Mouse (Mus musculus) cerebellum, adult 2 months (tissue): ENCODE data around the gene Galnt7. TPM values are rescaled to one million over a fixed set of nuclear protein-coding genes. Genes with fewer than 3 reads are reported as not detected.
"Not testable (repeated sequence)": the region's sequence is repeated elsewhere in the genome, so short reads cannot be mapped to it uniquely, and the experiment has no call there.

ENCODE experiments used
- DNase-seq, 2 experiments: peaks; one replicate each; pipeline ENCODE4 v3.0.0; 2021
- H3K27ac ChIP-seq: fragments of 200-500 bp; 2 replicates; pipeline ENCODE4 v1.5.1; 2012; ENCODE audit warnings: low read length, control low read depth, inconsistent platforms; ENCODE audit not compliant: insufficient read depth
- H3K27me3 ChIP-seq: fragments of 200-500 bp; 2 replicates; pipeline ENCODE4 v1.6.1; 2012; ENCODE audit warnings: inconsistent platforms, mild to moderate bottlenecking, low read length, moderate library complexity; ENCODE audit not compliant: control insufficient read depth, insufficient read depth
- H3K4me1 ChIP-seq: fragments of 200-500 bp; 2 replicates; pipeline ENCODE4 v1.6.1; 2011; ENCODE audit warnings: low read length; ENCODE audit not compliant: control insufficient read depth, insufficient read depth
- H3K4me3 ChIP-seq: fragments of 200-500 bp; replicated peaks from 2 replicates; pipeline ENCODE3; 2011; ENCODE audit warnings: mild to moderate bottlenecking, low read depth, low read length, control low read depth; ENCODE audit not compliant: insufficient read depth
- CTCF ChIP-seq: fragments of 200-500 bp; IDR thresholded peaks from 2 replicates; pipeline ENCODE4 v1.5.1; 2011; ENCODE audit warnings: low read depth, mild to moderate bottlenecking, control low read depth, low read length, moderate library complexity, borderline replicate concordance; ENCODE audit not compliant: insufficient read depth
- POLR2A ChIP-seq: fragments of 200-500 bp; IDR thresholded peaks from 2 replicates; pipeline ENCODE4 v1.6.1; 2011; ENCODE audit warnings: low read length, control low read depth, borderline replicate concordance; ENCODE audit not compliant: insufficient read depth
- WGBS: fragments of 180-500 bp; shearing (Covaris S2); methylation state at CpG from one replicate; pipeline ENCODE4 v1.1.7; 2018; 5-methylcytosine and 5-hydroxymethylcytosine counted together
- polyA plus RNA-seq: library from polyadenylated mRNA; depleted of rRNA; stranded (reverse); fragments of >200 nt; gene quantifications from 2 replicates; pipeline ENCODE4 v1.2.3, GENCODE M21; 2012

Gene Galnt7
- polyA plus RNA-seq, 1 experiment: 20.9 TPM

- no peaks in the 10 kb centered on the region for H3K27me3 ChIP-seq
- TF ChIP-seq POLR2A (no peak), CTCF (peak; percentile 78)
- peak; percentile 79 to 80 for DNase-seq
- no peak overlapping the region for H3K27ac ChIP-seq
- H3K4me1 ChIP-seq: peaks cover 12% of the 10 kb centered on the region; the same call in 1 of the 2 replicates
- WGBS: 28% methylated on average over 15 of the region's 15 CpGs
- no peak overlapping the region for H3K4me3 ChIP-seq
These were observed 122.0 kb downstream of the Galnt7 start for GRCm38 (mm10) chr8:57530666-57531349.

DNA sequence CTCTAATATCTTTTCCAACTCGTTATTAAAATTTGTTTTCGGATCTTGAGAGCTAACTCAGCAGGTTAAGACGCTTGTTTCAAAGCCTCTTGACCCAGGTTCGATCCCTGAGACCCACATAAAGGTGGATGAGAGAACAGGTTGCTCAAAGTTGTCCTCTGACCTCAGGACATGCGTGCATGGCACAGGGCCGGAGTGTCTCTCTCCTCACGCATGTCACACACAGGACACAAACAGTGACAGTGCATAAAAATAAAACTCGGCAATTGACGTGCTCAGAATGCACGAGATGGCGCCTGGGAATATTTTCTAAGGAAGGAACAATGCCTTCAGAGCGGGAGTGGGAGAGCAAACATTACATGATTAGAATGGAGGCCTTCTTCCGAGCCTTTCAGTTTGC, 122.6 kb downstream of the Galnt7 start:
- peaks cover 12% of the 10 kb centered on the region; the same call in 1 of the 2 replicates for H3K4me1 ChIP-seq
- H3K27me3 ChIP-seq: no peaks in the 10 kb centered on the region
- no peak overlapping the region for H3K4me3 ChIP-seq
- TF ChIP-seq CTCF (no peak), POLR2A (no peak)
- WGBS: 91% methylated on average over 13 of the region's 13 CpGs
- H3K27ac ChIP-seq: no peak overlapping the region
- no peak for DNase-seq

- DNase-seq: no peak
- no peak for TF ChIP-seq POLR2A
- no peak for TF ChIP-seq CTCF
- Histone ChIP-seq H3K4me1 (peaks cover 6% of the 10 kb centered on the region; the same call in 1 of the 2 replicates), H3K27me3 (no peaks in the 10 kb centered on the region), H3K4me3 (no peak overlapping the region), H3K27ac (no peak overlapping the region)
- 97% methylated on average over 1 of the region's 1 CpGs for WGBS
These were observed 124.8 kb downstream of the Galnt7 start for GRCm38 (mm10) chr8:57528036-57528435.

DNA sequence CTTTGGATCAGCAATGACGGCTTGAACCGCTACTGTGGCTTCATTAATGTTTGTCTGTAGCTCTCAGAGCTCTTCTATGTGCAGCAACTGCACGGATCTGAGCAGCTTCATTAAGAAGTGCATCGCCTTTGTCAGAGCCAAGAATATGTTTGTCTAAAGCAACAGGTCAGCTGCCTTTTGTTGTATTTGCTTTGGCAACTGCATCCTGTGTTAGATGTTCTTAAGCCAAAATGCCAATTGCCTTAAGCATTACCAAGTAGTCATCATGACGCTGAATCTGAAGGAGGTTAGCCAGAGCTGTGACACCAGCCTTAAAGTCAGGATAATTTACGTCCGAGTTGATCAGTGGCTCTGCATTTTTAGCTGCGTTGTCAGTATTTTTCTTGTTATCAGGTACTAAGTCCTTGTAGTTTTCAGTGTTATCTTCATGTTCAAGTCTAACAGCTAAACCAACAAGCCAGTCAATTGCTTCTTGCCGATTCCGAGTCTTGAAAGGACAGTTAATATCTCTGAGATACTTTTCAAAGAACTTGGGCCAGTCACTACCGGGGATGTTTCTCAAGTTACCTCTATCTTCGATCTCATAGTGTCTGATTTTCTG, 132.5 kb downstream of the Galnt7 start:
- DNase-seq: no peak
- no peaks in the 10 kb centered on the region for H3K27me3 ChIP-seq
- WGBS: 85% methylated on average over 12 of the region's 12 CpGs
- H3K4me1 ChIP-seq: no peaks in the 10 kb centered on the region
- TF ChIP-seq CTCF: no peak
- TF ChIP-seq POLR2A: no peak
- H3K4me3 ChIP-seq: no peak overlapping the region
- no peak overlapping the region for H3K27ac ChIP-seq

GRCm38 (mm10) chr8:57517723-57518122, 135.1 kb downstream of the Galnt7 start:
- no peaks in the 10 kb centered on the region for H3K4me1 ChIP-seq
- H3K27me3 ChIP-seq: no peaks in the 10 kb centered on the region
- H3K4me3 ChIP-seq: no peak overlapping the region
- H3K27ac ChIP-seq: no peak overlapping the region
- WGBS: 90% methylated on average over 3 of the region's 3 CpGs
- no peak for TF ChIP-seq POLR2A
- no peak for TF ChIP-seq CTCF
- no peak for DNase-seq

DNA sequence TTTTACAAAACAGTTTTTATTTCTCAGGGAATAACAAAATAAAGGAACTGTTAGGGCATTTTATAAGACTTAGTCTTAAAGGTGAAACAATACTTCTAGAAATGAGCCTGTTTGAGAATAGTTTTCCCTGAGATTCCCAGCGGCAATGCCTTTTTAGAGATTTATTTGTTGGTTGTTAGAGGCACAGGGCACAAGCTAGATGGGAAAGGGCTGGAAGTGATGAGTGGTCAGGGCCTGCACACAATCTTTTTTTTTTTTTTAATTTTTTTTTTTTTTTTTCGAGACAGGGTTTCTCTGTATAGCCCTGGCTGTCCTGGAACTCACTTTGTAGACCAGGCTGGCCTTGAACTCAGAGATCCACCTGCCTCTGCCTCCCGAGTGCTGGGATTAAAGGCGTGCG, 136.1 kb downstream of the Galnt7 start:
- H3K4me1 ChIP-seq, DNase-seq, H3K27me3 ChIP-seq, H3K4me3 ChIP-seq, H3K27ac ChIP-seq: not testable (repeated sequence)
- 85% methylated on average over 5 of the region's 5 CpGs for WGBS

GRCm38 (mm10) chr8:57513178-57513661, 139.6 kb downstream of the Galnt7 start:
- not testable (repeated sequence) for H3K4me1 ChIP-seq, H3K4me3 ChIP-seq, H3K27me3 ChIP-seq, H3K27ac ChIP-seq, DNase-seq
- 21% methylated on average over 10 of the region's 10 CpGs for WGBS
